Mouse (Mus musculus) retina, postnatal 1 day (tissue): ENCODE results near the gene Gm37419.

ENCODE experiments used
- DNase-seq: peaks from one replicate; pipeline ENCODE4 v3.0.0-alpha.2; 2012

The Gm37419 gene

DNA sequence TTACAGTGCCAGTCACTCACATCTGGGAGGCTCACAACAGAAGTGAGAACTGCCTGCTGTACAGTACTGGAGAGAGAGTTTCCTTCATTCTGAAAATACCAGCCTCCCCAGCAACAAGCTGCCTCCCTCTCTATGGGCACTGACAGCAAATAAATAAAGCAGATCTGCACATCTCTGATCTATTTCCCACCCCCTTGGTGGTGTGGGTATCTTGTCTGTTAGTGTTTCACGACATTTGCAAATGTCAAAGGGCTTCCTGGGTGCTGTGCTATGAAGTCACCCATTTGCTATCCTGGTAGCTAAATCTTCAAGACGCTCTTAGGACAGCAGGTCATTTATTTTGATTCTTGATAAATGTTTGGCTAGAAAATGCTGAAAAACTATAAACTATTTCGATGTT, 8.9 kb downstream of the Gm37419 start:
- DNase-seq, result no peak

DNA sequence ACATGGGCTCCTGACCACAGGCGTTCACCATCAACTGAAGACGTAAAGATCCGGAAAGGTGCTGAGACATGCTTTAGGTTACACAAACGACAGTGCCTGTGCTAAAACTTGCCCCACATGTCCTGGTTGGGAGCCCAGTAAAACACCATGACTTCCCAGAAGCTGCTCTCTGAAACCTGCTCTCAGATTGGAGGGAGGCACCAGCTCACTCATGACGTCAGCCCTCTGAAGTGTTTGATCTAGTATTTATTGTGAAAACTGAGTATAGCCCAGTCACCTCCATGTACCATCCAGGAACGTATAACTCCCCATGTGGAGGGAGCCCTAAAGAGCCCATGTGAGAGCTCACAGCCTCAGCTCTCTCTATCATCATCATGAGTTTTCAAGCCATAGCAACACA, 9.6 kb downstream of the Gm37419 start:
- DNase-seq, result no peak

- DNase-seq, result no peak
These were observed 17.6 kb downstream of the Gm37419 start for GRCm38 (mm10) chr16:24005928-24006327.

GRCm38 (mm10) chr16:24009891-24010290, 21.6 kb downstream of the Gm37419 start:
- DNase-seq, result no peak

DNA sequence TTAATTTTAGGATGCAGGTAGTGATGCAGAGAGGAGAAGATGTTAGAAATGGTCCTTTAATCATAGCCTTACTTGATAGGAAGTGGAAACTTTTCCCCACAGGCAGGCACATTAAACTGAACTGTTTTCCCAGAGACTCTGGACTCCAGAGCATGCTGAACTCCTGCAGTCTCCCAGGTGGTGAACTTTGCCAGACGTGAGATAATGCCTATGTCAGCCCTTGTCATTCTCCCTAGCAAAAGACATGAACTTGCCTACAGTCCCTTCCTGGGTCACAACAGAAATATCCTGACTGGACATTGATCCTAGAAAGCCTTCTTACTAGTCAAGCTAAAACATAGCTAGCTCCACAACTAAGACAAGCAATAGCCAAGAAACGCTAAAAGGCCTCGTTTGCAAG, 23.0 kb downstream of the Gm37419 start:
- DNase-seq, result no peak

GRCm38 (mm10) chr16:24012066-24012465, 23.8 kb downstream of the Gm37419 start:
- no peak for DNase-seq

GRCm38 (mm10) chr16:24014378-24014777, 26.1 kb downstream of the Gm37419 start:
- DNase-seq, result no peak

DNA sequence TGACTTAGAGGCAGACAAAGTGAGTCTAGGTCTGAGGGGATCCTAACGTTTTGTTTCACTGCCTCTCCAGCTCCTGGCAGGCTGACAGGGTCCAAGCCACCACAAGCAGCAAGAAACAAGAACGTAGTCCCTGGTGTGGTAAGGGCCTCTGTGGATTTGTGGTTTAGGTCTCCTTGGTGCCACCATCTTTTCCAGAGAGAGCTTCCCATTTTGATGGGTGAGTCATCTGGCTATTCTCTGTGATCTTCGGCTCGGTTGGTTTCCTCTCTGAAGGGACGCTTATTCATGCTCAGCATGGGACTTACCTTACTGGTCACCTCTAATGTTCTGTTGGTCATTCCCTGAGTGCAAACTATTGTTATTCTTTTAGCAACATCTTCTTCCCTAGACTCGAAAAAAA, 28.0 kb downstream of the Gm37419 start:
- DNase-seq, result no peak

GRCm38 (mm10) chr16:24016742-24017141, 28.5 kb downstream of the Gm37419 start:
- DNase-seq, result no peak

- no peak for DNase-seq
These were observed 33.4 kb downstream of the Gm37419 start for GRCm38 (mm10) chr16:24021722-24022121.

DNA sequence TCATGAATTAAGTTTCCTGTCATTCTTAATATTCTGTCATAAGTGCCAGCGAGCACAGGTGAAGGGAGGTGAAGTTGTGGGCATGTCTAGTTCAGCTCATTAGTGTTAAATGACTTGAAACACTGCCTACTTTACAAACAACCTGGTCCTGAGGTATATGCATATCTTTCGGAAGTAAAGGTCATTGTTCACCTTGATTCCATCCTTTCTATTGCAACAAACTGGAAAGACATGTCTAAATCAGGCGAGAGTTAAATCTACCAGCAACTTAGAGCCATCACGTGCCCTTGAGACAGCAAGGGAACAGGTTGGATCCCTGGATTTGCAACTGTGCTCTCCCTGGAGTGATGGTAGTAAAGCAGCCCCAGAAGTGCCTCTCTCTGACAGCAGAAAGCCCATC, 34.3 kb downstream of the Gm37419 start:
- no peak for DNase-seq

DNA sequence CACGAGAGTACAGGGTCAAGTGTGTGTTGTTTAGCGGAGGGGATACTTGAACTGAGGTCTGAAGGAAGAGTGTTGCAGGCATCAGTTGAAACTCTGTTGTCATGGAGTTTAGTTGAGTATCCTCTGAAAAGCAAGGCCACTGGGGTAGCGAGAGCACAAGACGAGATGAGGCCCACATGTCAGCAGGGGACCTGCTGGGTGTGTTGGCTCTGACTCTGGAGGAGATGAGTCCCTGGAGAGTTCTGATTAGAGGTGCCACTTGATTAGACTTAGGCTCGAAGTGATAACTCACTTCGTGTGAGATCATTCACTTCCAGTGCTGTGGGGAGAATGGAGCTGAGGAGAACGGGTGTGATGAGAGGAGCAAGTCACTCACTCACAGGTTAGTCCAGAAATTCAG, 37.2 kb downstream of the Gm37419 start:
- DNase-seq, result no peak

DNA sequence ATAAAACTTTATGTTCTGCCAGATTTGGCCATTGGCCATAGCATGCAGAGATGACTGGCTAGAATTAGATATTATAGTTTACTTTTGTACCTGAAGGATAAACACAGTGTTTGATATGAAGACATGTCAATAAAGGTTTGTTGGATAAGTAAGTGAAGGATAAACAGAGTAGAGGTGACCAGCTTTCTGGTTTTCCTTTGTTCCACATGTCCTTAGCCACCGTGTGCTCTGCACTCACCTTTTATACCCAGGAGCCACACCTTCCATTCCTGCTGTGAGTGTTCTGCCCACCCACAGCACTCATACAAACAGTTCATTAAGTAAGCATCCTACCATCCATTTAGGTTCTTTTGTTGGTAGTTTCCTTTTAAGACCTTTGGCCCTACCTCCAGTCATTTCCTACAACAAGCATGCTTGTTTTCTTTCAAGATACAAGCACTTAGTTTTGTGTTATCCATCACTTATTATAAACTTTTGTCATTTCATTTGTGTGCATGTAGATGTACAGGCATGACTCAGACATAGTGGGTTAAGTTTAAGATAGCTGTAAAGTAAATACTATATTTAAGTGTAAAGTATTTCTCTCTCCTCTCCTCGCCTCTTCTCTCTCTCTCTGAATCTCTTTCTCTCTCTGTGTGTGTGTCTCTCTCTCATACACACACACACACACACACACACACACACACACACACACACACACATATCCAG, 41.8 kb downstream of the Gm37419 start:
- no peak for DNase-seq

DNA sequence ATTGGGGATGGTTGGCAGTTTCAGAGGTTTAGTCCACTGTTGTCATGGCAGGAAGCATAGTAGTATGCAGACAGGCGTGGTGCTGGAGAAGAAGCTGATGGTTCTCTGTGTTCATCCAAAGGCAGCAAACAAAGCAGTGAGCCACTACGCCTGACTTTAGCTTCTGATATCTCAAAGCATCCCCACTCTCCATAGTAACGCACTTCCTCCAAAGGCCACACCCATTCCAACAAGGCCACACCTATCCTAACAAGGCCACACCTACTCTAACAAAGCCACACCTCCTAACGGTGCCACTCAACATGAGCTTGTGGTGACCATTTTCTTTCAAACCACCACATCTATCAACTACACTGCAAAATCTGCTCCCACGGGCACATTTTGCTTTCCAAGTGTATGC, 45.0 kb downstream of the Gm37419 start:
- no peak for DNase-seq

DNA sequence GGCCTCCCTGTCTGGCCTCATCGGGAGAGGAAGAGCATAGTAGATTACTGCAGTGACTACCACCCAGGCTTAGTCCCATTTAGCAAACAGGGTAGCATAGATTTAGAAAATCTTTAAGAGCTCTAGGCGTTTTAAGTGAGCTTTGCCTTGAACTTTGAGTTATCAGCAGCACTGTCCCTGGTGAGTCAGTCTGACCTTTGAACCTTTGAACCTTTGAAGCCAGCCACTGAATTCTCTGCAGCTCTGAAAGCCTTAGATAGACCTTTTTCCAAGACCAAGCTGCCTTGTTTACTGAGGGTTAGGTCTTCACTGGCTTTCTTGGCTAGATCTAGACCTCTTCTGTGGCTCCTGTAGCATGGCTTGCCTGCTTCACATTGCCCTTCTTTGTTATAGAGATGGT, 46.2 kb downstream of the Gm37419 start:
- DNase-seq, result no peak

- DNase-seq, result no peak
These were observed 47.5 kb downstream of the Gm37419 start for GRCm38 (mm10) chr16:24035767-24036166.

GRCm38 (mm10) chr16:24036398-24036797, 48.1 kb downstream of the Gm37419 start:
- DNase-seq, result no peak
